In genomic region chr8:71395629-71396028, GRCm38 (mm10) we compare ENCODE assay signal across 8 mouse cellular contexts. TPM values are rescaled to one million over a fixed set of nuclear protein-coding genes. Genes with fewer than 3 reads are reported as not detected.
DNase-seq lines count a peak whose midpoint lies in the region; ATAC-seq lines count a peak whose summit lies in the region.

Gene Ushbp1, minus strand, starts transcription at chr8:71395802.

- no peak for DNase-seq in neural tube, embryonic 11.5 days (ENCODE audit: low spot score)
- DNase-seq in neural tube, embryonic 10.5 days (ENCODE audit: extremely low spot score, low spot score): no peak
- peak; percentile 47 for DNase-seq in forebrain, embryonic 11.5 days (ENCODE audit: low spot score)
- DNase-seq in heart, postnatal 4 days: peak; percentile 56
- DNase-seq in Muller cell, postnatal 12 days (ENCODE audit: inconsistent ontology term): no peak

- H3K9me3 ChIP-seq in neural tube, embryonic 11.5 days (ENCODE audit: control insufficient read depth, low read length): no peaks in the 10 kb centered on the region
- no peaks in the 10 kb centered on the region for H3K9me3 ChIP-seq in forebrain, embryonic 11.5 days (ENCODE audit: control insufficient read depth, low read length)
- H3K9me3 ChIP-seq in limb, embryonic 12.5 days: no peaks in the 10 kb centered on the region
- no peaks in the 10 kb centered on the region for H3K9me3 ChIP-seq in midbrain, embryonic 15.5 days

- H3K4me1 ChIP-seq in neural tube, embryonic 11.5 days (ENCODE audit: control insufficient read depth, insufficient read depth, low read length): peaks cover 6% of the 10 kb centered on the region
- peaks cover 7% of the 10 kb centered on the region for H3K4me1 ChIP-seq in forebrain, embryonic 11.5 days (replicated peaks; ENCODE audit: control insufficient read depth, insufficient read depth, low read length)
- H3K4me1 ChIP-seq in limb, embryonic 12.5 days (replicated peaks): peaks cover 12% of the 10 kb centered on the region
- peaks cover 13% of the 10 kb centered on the region for H3K4me1 ChIP-seq in midbrain, embryonic 15.5 days

- no peaks in the 10 kb centered on the region for H3K27me3 ChIP-seq in neural tube, embryonic 11.5 days (ENCODE audit: control insufficient read depth, insufficient read depth, low read length)
- no peaks in the 10 kb centered on the region for H3K27me3 ChIP-seq in forebrain, embryonic 11.5 days (ENCODE audit: control insufficient read depth, insufficient read depth, low read length)
- H3K27me3 ChIP-seq in limb, embryonic 12.5 days: no peaks in the 10 kb centered on the region
- no peaks in the 10 kb centered on the region for H3K27me3 ChIP-seq in midbrain, embryonic 15.5 days (replicated peaks)

- peak within 1 kb of the TSS; percentile 44; the same call in 1 of the 2 replicates for H3K27ac ChIP-seq in neural tube, embryonic 11.5 days (ENCODE audit: low read depth, low read length)
- peak within 1 kb of the TSS; percentile 3; the same call in 1 of the 2 replicates for H3K27ac ChIP-seq in forebrain, embryonic 11.5 days (ENCODE audit: low read depth, low read length)
- peak within 1 kb of the TSS; percentile 41 for H3K27ac ChIP-seq in limb, embryonic 12.5 days
- peak within 1 kb of the TSS; percentile 73 for H3K27ac ChIP-seq in midbrain, embryonic 15.5 days

- 86% methylated on average over 9 of the region's 9 CpGs for WGBS in neural tube, embryonic 11.5 days
- 89% methylated on average over 9 of the region's 9 CpGs for WGBS in forebrain, embryonic 11.5 days
- WGBS in limb, embryonic 12.5 days: 90% methylated on average over 9 of the region's 9 CpGs
- 85% methylated on average over 9 of the region's 9 CpGs for WGBS in midbrain, embryonic 15.5 days

- H3K4me2 ChIP-seq in neural tube, embryonic 11.5 days (ENCODE audit: low read depth): peak within 1 kb of the TSS; percentile 35
- peak within 1 kb of the TSS; percentile 28; the same call in 1 of the 2 replicates for H3K4me2 ChIP-seq in forebrain, embryonic 11.5 days (ENCODE audit: low read depth, low read length, severe bottlenecking)
- H3K4me2 ChIP-seq in limb, embryonic 12.5 days: peak within 1 kb of the TSS; percentile 93
- peak within 1 kb of the TSS; percentile 89 for H3K4me2 ChIP-seq in midbrain, embryonic 15.5 days

- H3K36me3 ChIP-seq in neural tube, embryonic 11.5 days (ENCODE audit: control insufficient read depth, insufficient read depth, low read length): peaks cover 4% of the 10 kb centered on the region
- H3K36me3 ChIP-seq in forebrain, embryonic 11.5 days (ENCODE audit: control insufficient read depth, insufficient read depth, low read length): no peaks in the 10 kb centered on the region; the same call in 1 of the 2 replicates
- peaks cover 21% of the 10 kb centered on the region for H3K36me3 ChIP-seq in limb, embryonic 12.5 days
- H3K36me3 ChIP-seq in midbrain, embryonic 15.5 days (replicated peaks): peaks cover 11% of the 10 kb centered on the region; the same call in 1 of the 2 replicates

- ATAC-seq in neural tube, embryonic 11.5 days (ENCODE audit: insufficient read depth, low FRiP score, low TSS enrichment): no peak
- ATAC-seq in forebrain, embryonic 11.5 days (replicated peaks; ENCODE audit: low FRiP score): no peak
- no peak for ATAC-seq in limb, embryonic 12.5 days (ENCODE audit: insufficient number of reproducible peaks, insufficient read depth, low FRiP score, low TSS enrichment, low read depth)
- no peak for ATAC-seq in midbrain, embryonic 15.5 days (replicated peaks)
- no peak for ATAC-seq in inflammation-experienced regulatory T-cells, adult 6 months

- H3K9ac ChIP-seq in neural tube, embryonic 11.5 days (ENCODE audit: low read length): no peak within 1 kb of the TSS; the same call in 1 of the 2 replicates
- no peak within 1 kb of the TSS; the same call in 1 of the 2 replicates for H3K9ac ChIP-seq in forebrain, embryonic 11.5 days (ENCODE audit: low read length)
- H3K9ac ChIP-seq in limb, embryonic 12.5 days (replicated peaks): no peak within 1 kb of the TSS
- H3K9ac ChIP-seq in midbrain, embryonic 15.5 days: no peak within 1 kb of the TSS

- H3K4me3 ChIP-seq in neural tube, embryonic 11.5 days (ENCODE audit: low read depth, low read length): peak within 1 kb of the TSS; percentile 61
- peak within 1 kb of the TSS; percentile 79 for H3K4me3 ChIP-seq in forebrain, embryonic 11.5 days (ENCODE audit: low read depth, low read length)
- peak within 1 kb of the TSS; percentile 79 for H3K4me3 ChIP-seq in limb, embryonic 12.5 days (replicated peaks)
- peak within 1 kb of the TSS; percentile 75 for H3K4me3 ChIP-seq in midbrain, embryonic 15.5 days

RNA-seq across cellular contexts. Expression of gene Ushbp1, which starts in this region (rescaled TPM):
- 3.9 and 4.5 TPM in 2 replicates for polyA plus RNA-seq in neural tube, embryonic 11.5 days (2014; fragmentation: Nextera tagmentation; extraction: Ambion mirVana)
- 4.2 and 4.5 TPM in 2 replicates for polyA plus RNA-seq in forebrain, embryonic 11.5 days (2014; fragmentation: Nextera tagmentation; extraction: Ambion mirVana)
- total RNA-seq in heart, postnatal 4 days (2021): 10 to 100 TPM; 27.2 to 27.9 TPM
- 7.0 and 7.1 TPM in 2 replicates for polyA plus RNA-seq in limb, embryonic 12.5 days (2016; fragmentation: Nextera tagmentation; extraction: Ambion mirVana)
- 7.4 and 7.7 TPM in 2 replicates for polyA plus RNA-seq in midbrain, embryonic 15.5 days (2015; fragmentation: Nextera tagmentation; extraction: Ambion mirVana)
- under 1 TPM in 2 of 3 experiments, not detected in 1; 0.13 to 0.21 TPM for polyA plus RNA-seq in inflammation-experienced regulatory T-cells, adult 6 months (2017; shearing (Covaris generic))

Comparison
In these comparisons a context has a peak if more than half of its experiments do, and no peak if none do; other contexts are left out.
1. DNase-seq: peak in forebrain, embryonic 11.5 days (single experiment) and heart, postnatal 4 days (single experiment); none in neural tube, embryonic 11.5 days (single experiment), neural tube, embryonic 10.5 days (single experiment) and Muller cell, postnatal 12 days (single experiment).
2. H3K27ac ChIP-seq: peak in every context shown above with its lines; median percentile 73 in midbrain, embryonic 15.5 days; 44 in neural tube, embryonic 11.5 days; 41 in limb, embryonic 12.5 days; 3 in forebrain, embryonic 11.5 days.
3. H3K4me2 ChIP-seq: peak in every context shown above with its lines; median percentile 93 in limb, embryonic 12.5 days; 89 in midbrain, embryonic 15.5 days; 35 in neural tube, embryonic 11.5 days; 28 in forebrain, embryonic 11.5 days.
4. Peak in every context shown above with its lines, with median percentiles within 50 percentile points of each other: H3K4me3 ChIP-seq.